Mouse (Mus musculus) heart, postnatal 36 days (tissue): ENCODE data around the gene Avpr2. TPM values are rescaled to one million over a fixed set of nuclear protein-coding genes. Genes with fewer than 3 reads are reported as not detected.

Experiments
- DNase-seq, 2 experiments: peaks; one replicate each; pipeline ENCODE4 v3.0.0; 2021 to 2022
- intact Hi-C: fragments of 180-260 bp; cut with DNase I; formaldehyde crosslinking; loops from one replicate; pipeline ENCODE4 v1.15.1; 2025
- total RNA-seq, 2 experiments: library from RNA; stranded (reverse); gene quantifications; 2 replicates each; pipeline ENCODE4 v1.2.3; 2021

The Avpr2 gene
- total RNA-seq, 2 experiments from 2014 or later, result not detected

GRCm38 (mm10) chrX:73914827-73915703, 23.2 kb downstream of the Avpr2 start:
- peak; percentile 75 to 85 for DNase-seq
- intact Hi-C loops, result loop anchor here (5.0 kb wide), 2 partner anchors 128 to 198 kb away; partner anchors contain the start of genes Abcd1, Bcap31, Idh3g and Ssr4

- intact Hi-C loops, result loop anchor here (5.0 kb wide), 2 partner anchors 130 to 200 kb away; partner anchors contain the start of genes Abcd1, Bcap31, Idh3g and Ssr4
- no peak for DNase-seq
These were observed 25.0 kb downstream of the Avpr2 start for GRCm38 (mm10) chrX:73916945-73917344.

GRCm38 (mm10) chrX:73918631-73919030, 26.7 kb downstream of the Avpr2 start:
- DNase-seq, result no peak
- intact Hi-C loops, result loop anchor here (5.0 kb wide), 2 partner anchors 131 to 201 kb away; partner anchors contain the start of genes Abcd1, Bcap31, Idh3g and Ssr4

- no peak for DNase-seq
- intact Hi-C loops, result no loop called here
These were observed 29.5 kb downstream of the Avpr2 start for GRCm38 (mm10) chrX:73921285-73921822.

GRCm38 (mm10) chrX:73921823-73922549, 30.1 kb downstream of the Avpr2 start, which contains the start of the genes Arhgap4 and Naa10:
Arhgap4 (minus strand) TSS chrX:73921870.
Naa10 (minus strand) TSS chrX:73921944.
- DNase-seq, result peak; percentile 85 to 87
- intact Hi-C loops, result no loop called here

- no peak for DNase-seq
- intact Hi-C loops, result no loop called here
These were observed 30.6 kb downstream of the Avpr2 start for GRCm38 (mm10) chrX:73922550-73922882.

DNA sequence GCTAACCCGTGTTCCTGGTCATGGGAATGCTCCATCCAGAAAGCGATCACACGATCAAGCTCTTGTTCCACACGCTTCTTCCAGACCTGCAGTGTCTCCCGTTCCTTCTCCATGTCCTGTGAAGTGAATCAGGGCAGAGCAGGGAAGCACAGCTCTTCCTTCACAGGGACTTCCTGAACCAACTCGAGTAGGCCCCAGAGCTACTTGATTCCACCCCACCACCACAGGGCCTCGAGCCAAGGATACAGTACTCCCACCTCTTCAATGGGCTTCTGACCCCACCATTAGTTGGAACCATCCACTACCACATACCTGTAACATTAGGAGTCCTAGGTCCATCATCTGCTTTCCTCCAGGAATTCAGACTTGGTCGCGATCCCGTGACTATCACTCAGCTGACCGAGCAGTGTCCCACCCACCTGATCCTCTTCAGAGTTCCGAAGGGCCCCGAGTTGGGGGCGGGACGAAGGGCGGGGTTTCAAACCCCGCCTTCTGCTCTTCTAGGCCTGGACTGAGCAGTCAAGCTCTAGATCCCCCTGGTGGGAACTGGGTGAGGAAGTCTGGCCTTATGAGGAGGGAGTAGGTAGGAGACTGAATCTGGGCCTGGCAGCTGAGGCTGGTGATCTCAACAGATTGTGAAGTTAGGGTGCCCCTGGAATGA, 38.6 kb downstream of the Avpr2 start, which contains the start of gene Renbp:
Gene Renbp (minus strand): TSS at position 449 of the 661 bp plus-strand sequence.
- intact Hi-C loops, result no loop called here
- peak; percentile 55 to 61 for DNase-seq

GRCm38 (mm10) chrX:73931871-73932270, 40.0 kb downstream of the Avpr2 start:
- intact Hi-C loops, result no loop called here
- DNase-seq, result no peak

DNA sequence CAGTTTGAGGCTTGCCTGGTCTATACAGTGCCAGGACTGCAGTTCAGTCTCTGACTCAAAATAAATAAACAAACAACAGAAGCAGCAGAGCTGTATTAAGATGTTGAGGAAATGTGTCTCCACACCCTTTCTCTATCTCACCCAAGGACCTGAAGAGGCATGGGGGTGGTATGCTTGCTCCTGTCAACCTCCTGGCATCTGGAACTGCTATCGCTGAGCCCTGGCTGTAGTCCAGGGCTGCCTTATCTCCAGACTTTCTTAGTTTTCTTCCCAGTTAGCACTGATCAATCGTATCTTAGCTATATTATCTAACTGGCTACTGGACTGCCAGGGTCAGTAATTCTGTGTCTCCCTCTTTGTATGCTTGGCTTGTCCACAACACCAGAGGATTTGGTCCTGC, 50.0 kb downstream of the Avpr2 start:
- no peak for DNase-seq
- intact Hi-C loops, result no loop called here

DNA sequence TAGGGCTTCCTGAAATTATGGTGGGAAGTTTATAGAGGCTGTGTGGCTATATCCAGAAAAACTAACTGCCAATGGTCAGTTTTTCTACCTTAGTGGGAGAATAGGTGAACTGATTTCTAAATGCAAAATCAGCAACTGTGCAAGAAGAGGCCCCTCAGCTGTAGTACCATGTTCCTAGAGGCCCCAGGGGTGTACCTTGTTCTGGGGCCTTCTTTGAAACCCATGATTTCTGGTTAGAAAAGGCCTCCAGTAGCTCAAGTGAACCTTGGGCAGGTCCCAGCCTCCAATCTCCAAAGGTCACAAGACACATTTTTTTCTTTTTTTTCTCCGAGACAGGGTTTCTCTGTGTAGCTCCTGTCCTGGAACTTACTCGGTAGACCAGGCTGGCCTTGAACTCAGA, 50.4 kb downstream of the Avpr2 start:
- intact Hi-C loops, result no loop called here

More for the DNA sequence above, 50.4 kb downstream of the Avpr2 start:
- no peak for DNase-seq

Other genes with a start within 250 kb of the Avpr2 start
- 1 to 10 TPM; 5.1 to 7.1 TPM for gene Pnck, start 232.0 kb upstream of the Avpr2 start, total RNA-seq
- 100 to 1,000 TPM; 130 to 145 TPM for gene Slc6a8, start 219.0 kb upstream of the Avpr2 start, total RNA-seq
- gene Bcap31, start 175.9 kb upstream of the Avpr2 start, total RNA-seq, result 10 to 100 TPM; 74.2 to 83.4 TPM
- 10 to 100 TPM; 29.6 to 33.6 TPM for gene Abcd1, start 175.5 kb upstream of the Avpr2 start, total RNA-seq
- 1 to 10 TPM; 1.6 to 2.1 TPM for gene Plxnb3, start 135.0 kb upstream of the Avpr2 start, total RNA-seq
- 10 to 100 TPM; 31.0 to 33.7 TPM for gene Srpk3, start 117.7 kb upstream of the Avpr2 start, total RNA-seq
- gene Idh3g, start 105.2 kb upstream of the Avpr2 start, total RNA-seq, result 100 to 1,000 TPM; 621 to 648 TPM
- gene Ssr4, start 105.1 kb upstream of the Avpr2 start, total RNA-seq, result 10 to 100 TPM; 79.0 to 89.6 TPM
- gene Pdzd4, start 67.1 kb upstream of the Avpr2 start, total RNA-seq, result 1 to 10 TPM; 1.4 to 1.5 TPM
- gene L1cam, start 4.0 kb downstream of the Avpr2 start, total RNA-seq, result 1 to 10 TPM; 2.8 to 4.5 TPM
- 1 to 10 TPM; 1.2 to 1.5 TPM for gene Arhgap4, start 29.8 kb downstream of the Avpr2 start, total RNA-seq
- gene Naa10, start 29.8 kb downstream of the Avpr2 start, total RNA-seq, result 10 to 100 TPM; 58.2 to 61.4 TPM
- gene Renbp, start 38.7 kb downstream of the Avpr2 start, total RNA-seq, result 1 to 10 TPM; 5.4 to 6.7 TPM
- gene Hcfc1, start 74.3 kb downstream of the Avpr2 start, total RNA-seq, result 10 to 100 TPM; 34.3 to 37.2 TPM
- gene Irak1, start 131.8 kb downstream of the Avpr2 start, total RNA-seq, result 10 to 100 TPM; 54.1 to 60.7 TPM
- gene Opn1mw, start 235.4 kb downstream of the Avpr2 start, total RNA-seq, result not detected
- gene Mecp2, start 243.3 kb downstream of the Avpr2 start, total RNA-seq, result 10 to 100 TPM; 30.5 to 36.2 TPM